Mouse (Mus musculus) ES-Bruce4 (cell line): ENCODE results near the gene Prkd1.

Experiments
- CTCF ChIP-seq: IDR thresholded peaks from one replicate; pipeline ENCODE4 v1.8.1; 2011; ENCODE audit warnings: low read depth, low read length
- POLR2A ChIP-seq: IDR thresholded peaks from one replicate; pipeline ENCODE4 v1.8.1; 2011; ENCODE audit warnings: low read length; ENCODE audit not compliant: insufficient read depth

- TF ChIP-seq POLR2A (no peak), CTCF (peak; percentile 6)
Measured at GRCm38 (mm10) chr12:50314634-50315033, 334.3 kb downstream of the Prkd1 start.
